Mouse (Mus musculus) G1E (cell line): ENCODE results near the gene Gm10337. TPM values are rescaled to one million over a fixed set of nuclear protein-coding genes. Genes with fewer than 3 reads are reported as not detected.

Source experiments
- ATAC-seq: 2 replicates; pipeline ENCODE4 v1.8.0; 2016; ENCODE audit warnings: mild to moderate bottlenecking; ENCODE audit not compliant: insufficient number of reproducible peaks, poor library complexity, low FRiP score, severe bottlenecking; ENCODE audit errors: extremely low read depth
- DNase-seq: peaks from one replicate; pipeline ENCODE4 v3.0.0; 2012; ENCODE audit warnings: low spot score
- H3K27me3 ChIP-seq: 2 replicates; pipeline ENCODE4 v1.6.1; 2012; ENCODE audit warnings: mild to moderate bottlenecking, low read length, inconsistent platforms; ENCODE audit not compliant: insufficient read depth
- H3K36me3 ChIP-seq: replicated peaks from 2 replicates; pipeline ENCODE3; 2012; ENCODE audit warnings: mild to moderate bottlenecking, inconsistent platforms
- H3K4me1 ChIP-seq: 2 replicates; pipeline ENCODE4 v1.6.1; 2012; ENCODE audit warnings: low read depth, low read length, inconsistent platforms, mixed read lengths; ENCODE audit not compliant: insufficient read depth
- H3K4me3 ChIP-seq: 2 replicates; pipeline ENCODE4 v1.5.1; 2012; ENCODE audit warnings: low read depth, mild to moderate bottlenecking, inconsistent platforms, low read length, moderate library complexity, mixed read lengths
- H3K9me3 ChIP-seq: replicated peaks from 2 replicates; pipeline ENCODE4 v1.6.1; 2012; ENCODE audit warnings: inconsistent platforms
- CTCF ChIP-seq: IDR thresholded peaks from 2 replicates; pipeline ENCODE4 v1.5.1; 2012; ENCODE audit warnings: low read depth, low read length, inconsistent platforms, mixed read lengths
- GATA1 ChIP-seq: IDR thresholded peaks from 2 replicates; pipeline ENCODE4 v1.6.1; 2012; ENCODE audit warnings: borderline replicate concordance, low read length, inconsistent platforms, mixed read lengths
- GATA2 ChIP-seq: IDR thresholded peaks from 2 replicates; pipeline ENCODE4 v1.6.1; 2012; ENCODE audit warnings: low read depth, low read length, inconsistent platforms, borderline replicate concordance
- POLR2AphosphoS5 ChIP-seq: IDR thresholded peaks from 2 replicates; pipeline ENCODE4 v1.6.1; 2012; ENCODE audit warnings: low read depth, low read length, inconsistent platforms; ENCODE audit not compliant: insufficient replicate concordance
- TAL1 ChIP-seq: conservative IDR thresholded peaks from 2 replicates; pipeline ENCODE4 v1.6.1; 2012; ENCODE audit warnings: low read depth, low read length, inconsistent platforms, mixed read lengths
- polyA plus RNA-seq: library from polyadenylated mRNA; stranded (reverse); fragments of >175 nt; gene quantifications from 2 replicates; pipeline ENCODE4 v1.2.3, GENCODE M21; 2012
- total RNA-seq, 2 experiments: library from RNA; stranded (forward) in 1 of 2; stranded (reverse) in 1 of 2; fragments of 200-1000 nt in 1 of 2; fragments of >200 nt in 1 of 2; fragmentation: Nextera tagmentation in 1 of 2; gene quantifications; 2 replicates each; pipeline ENCODE4 v1.2.3; 2014 to 2017

Gm10337 gene
- total and polyA plus RNA-seq, 3 experiments: not detected

DNA sequence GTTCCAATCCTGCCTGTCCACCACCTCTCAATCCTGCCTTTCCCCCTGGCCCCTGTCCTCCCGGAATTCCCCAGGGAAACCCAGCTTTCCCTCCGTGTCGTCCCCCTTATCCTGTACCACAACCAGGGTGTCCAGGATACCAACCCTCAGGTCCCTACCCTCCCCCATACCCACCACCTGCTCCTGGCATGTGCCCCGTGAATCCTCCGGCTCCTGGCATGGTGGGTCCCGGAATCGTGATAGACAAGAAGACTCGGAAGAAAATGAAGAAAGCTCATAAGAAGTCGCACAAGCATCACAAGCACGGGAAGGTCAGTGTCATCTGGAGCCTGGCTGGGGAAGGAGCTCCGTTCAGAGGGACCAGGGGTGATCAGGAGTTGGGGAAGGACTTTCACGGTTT, 43.1 kb upstream of the Gm10337 start:
- Histone ChIP-seq H3K27me3 (no peaks in the 10 kb centered on the region), H3K9me3 (no peaks in the 10 kb centered on the region), H3K4me3 (peak overlapping the region; percentile 73), H3K4me1 (peaks cover 54% of the 10 kb centered on the region), H3K36me3 (peaks cover 44% of the 10 kb centered on the region)
- DNase-seq (no peak), ATAC-seq (no peak)
- TF ChIP-seq CTCF (no peak), GATA2 (no peak)

GRCm38 (mm10) chr15:102460971-102461370, 42.6 kb upstream of the Gm10337 start:
- H3K9me3 ChIP-seq: no peaks in the 10 kb centered on the region
- H3K36me3 ChIP-seq: peaks cover 49% of the 10 kb centered on the region
- H3K4me3 ChIP-seq: peak overlapping the region; percentile 73; the same call in 1 of the 2 replicates
- no peak for TF ChIP-seq CTCF
- no peak for TF ChIP-seq TAL1
- no peaks in the 10 kb centered on the region for H3K27me3 ChIP-seq
- ATAC-seq (no peak), DNase-seq (no peak)
- peaks cover 52% of the 10 kb centered on the region for H3K4me1 ChIP-seq

GRCm38 (mm10) chr15:102461430-102462075, 42.0 kb upstream of the Gm10337 start:
- ATAC-seq (no peak), DNase-seq (no peak)
- Histone ChIP-seq H3K4me1 (peaks cover 49% of the 10 kb centered on the region), H3K9me3 (no peaks in the 10 kb centered on the region), H3K36me3 (peaks cover 54% of the 10 kb centered on the region), H3K4me3 (no peak overlapping the region; the same call in 1 of the 2 replicates), H3K27me3 (no peaks in the 10 kb centered on the region)
- TF ChIP-seq GATA2: no peak
- TF ChIP-seq POLR2AphosphoS5: no peak
- TF ChIP-seq GATA1: no peak
- TF ChIP-seq CTCF: no peak
- no peak for TF ChIP-seq TAL1

GRCm38 (mm10) chr15:102463666-102464065, 39.9 kb upstream of the Gm10337 start:
- H3K9me3 ChIP-seq: peaks cover 3% of the 10 kb centered on the region; the same call in 1 of the 2 replicates
- H3K36me3 ChIP-seq: peaks cover 71% of the 10 kb centered on the region
- no peak overlapping the region for H3K4me3 ChIP-seq
- DNase-seq (no peak), ATAC-seq (no peak)
- peaks cover 33% of the 10 kb centered on the region for H3K4me1 ChIP-seq
- H3K27me3 ChIP-seq: no peaks in the 10 kb centered on the region
- TF ChIP-seq CTCF (0 out of 2 replicates have a peak, but pooled peaks have one; percentile 33), GATA2 (no peak), GATA1 (no peak)

DNA sequence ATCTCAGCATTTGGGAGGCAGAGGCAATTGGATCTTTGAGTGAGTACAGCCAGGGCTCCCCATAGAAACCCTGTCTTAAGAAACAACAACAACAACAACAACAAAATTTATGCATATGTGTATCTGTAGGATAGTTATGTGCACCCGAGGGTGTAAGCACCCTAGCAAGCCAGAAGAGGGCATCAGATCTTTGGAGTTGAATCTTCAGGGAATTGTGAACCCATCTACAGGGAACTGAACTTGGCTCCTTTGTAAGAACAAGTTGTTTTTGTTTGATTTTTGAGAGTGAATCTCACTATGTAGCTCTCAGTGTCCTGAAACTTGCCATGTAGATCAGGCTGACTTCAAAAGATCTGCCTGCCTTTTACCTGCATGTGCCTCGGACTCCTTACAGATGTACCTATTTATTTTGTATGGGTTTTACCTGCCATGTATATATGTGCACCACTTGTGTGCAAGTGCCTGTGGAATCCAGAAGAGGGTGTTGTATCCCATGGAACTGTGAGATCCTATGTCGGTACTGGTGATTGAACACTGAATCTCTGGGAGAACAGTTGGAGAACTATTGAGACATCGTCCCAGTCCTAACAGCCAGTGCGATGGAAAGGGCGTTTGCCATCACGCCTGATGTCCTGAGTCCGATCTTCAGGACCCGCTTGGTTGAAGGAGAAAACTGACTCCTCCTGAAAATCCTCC, 34.7 kb upstream of the Gm10337 start:
- Histone ChIP-seq H3K36me3 (peaks cover 56% of the 10 kb centered on the region), H3K27me3 (no peaks in the 10 kb centered on the region), H3K4me1 (peaks cover 18% of the 10 kb centered on the region), H3K4me3 (no peak overlapping the region), H3K9me3 (peaks cover 6% of the 10 kb centered on the region; the same call in 1 of the 2 replicates)
- no peak for TF ChIP-seq CTCF
- no peak for TF ChIP-seq GATA1
- no peak for TF ChIP-seq POLR2AphosphoS5
- TF ChIP-seq GATA2: no peak
- no peak for TF ChIP-seq TAL1
- DNase-seq (no peak), ATAC-seq (no peak)

DNA sequence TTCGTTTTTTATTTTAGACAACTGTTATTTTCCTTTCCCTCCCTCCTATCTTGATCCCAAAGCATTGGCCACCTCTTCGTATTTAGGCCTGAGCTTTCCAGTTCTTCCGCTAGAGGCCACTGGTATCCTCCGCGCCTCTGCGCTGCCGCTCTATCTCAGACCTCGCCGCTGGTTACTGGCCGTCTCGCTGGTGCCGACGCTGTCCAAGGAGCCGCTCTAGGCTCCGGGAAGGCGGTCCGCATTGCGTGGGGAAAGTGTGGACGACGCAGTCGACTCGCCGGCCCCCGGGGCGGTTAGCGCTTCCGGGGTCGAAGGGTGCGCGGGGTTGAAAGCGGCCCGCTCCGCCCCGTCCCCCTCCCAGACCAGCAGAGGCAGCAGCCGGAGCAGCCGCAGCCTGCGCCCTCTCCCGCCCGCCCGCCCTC, 33.3 kb upstream of the Gm10337 start, which contains the start of gene Pcbp2:
TSS of gene Pcbp2 (plus strand) at position 357 of the 422 bp plus-strand sequence.
- TF ChIP-seq CTCF (peak; percentile 49), GATA1 (no peak)
- peak within 1 kb of the TSS; percentile 82 for H3K4me3 ChIP-seq

More for the DNA sequence above, 33.3 kb upstream of the Gm10337 start, which contains the start of gene Pcbp2:
- DNase-seq (peak; percentile 92), ATAC-seq (peak; percentile 98)
- peaks cover 18% of the 10 kb centered on the region for H3K4me1 ChIP-seq
- H3K27me3 ChIP-seq: no peaks in the 10 kb centered on the region
- peaks cover 6% of the 10 kb centered on the region; the same call in 1 of the 2 replicates for H3K9me3 ChIP-seq
- peaks cover 60% of the 10 kb centered on the region for H3K36me3 ChIP-seq
